Mouse (Mus musculus) E14TG2a.4 (cell line): Measurements from ENCODE around the gene Tmem40.

Experiments
- CTCF ChIP-seq: conservative IDR thresholded peaks from 2 replicates; pipeline ENCODE4 v1.5.1; 2014; ENCODE audit warnings: low read length
- NANOG ChIP-seq: IDR thresholded peaks from 2 replicates; pipeline ENCODE4 v1.6.1; 2014; ENCODE audit warnings: borderline replicate concordance, low read length, mixed read lengths
- POU5F1 ChIP-seq: IDR thresholded peaks from 2 replicates; pipeline ENCODE4 v1.6.1; 2014; ENCODE audit warnings: low read length, borderline replicate concordance

GRCm38 (mm10) chr6:115692963-115693730, 69.1 kb downstream of the Tmem40 start:
- TF ChIP-seq CTCF = peak; percentile 88
- no peak; the same call in 1 of the 2 replicates for TF ChIP-seq NANOG
- TF ChIP-seq POU5F1 = no peak
